Mouse (Mus musculus): Measurements from ENCODE around the gene Col8a1. TPM values are rescaled to one million over a fixed set of nuclear protein-coding genes. Genes with fewer than 3 reads are reported as not detected.

Gene Col8a1
- polyA plus RNA-seq, 2 experiments, result 0.01 to 0.07 TPM

DNA sequence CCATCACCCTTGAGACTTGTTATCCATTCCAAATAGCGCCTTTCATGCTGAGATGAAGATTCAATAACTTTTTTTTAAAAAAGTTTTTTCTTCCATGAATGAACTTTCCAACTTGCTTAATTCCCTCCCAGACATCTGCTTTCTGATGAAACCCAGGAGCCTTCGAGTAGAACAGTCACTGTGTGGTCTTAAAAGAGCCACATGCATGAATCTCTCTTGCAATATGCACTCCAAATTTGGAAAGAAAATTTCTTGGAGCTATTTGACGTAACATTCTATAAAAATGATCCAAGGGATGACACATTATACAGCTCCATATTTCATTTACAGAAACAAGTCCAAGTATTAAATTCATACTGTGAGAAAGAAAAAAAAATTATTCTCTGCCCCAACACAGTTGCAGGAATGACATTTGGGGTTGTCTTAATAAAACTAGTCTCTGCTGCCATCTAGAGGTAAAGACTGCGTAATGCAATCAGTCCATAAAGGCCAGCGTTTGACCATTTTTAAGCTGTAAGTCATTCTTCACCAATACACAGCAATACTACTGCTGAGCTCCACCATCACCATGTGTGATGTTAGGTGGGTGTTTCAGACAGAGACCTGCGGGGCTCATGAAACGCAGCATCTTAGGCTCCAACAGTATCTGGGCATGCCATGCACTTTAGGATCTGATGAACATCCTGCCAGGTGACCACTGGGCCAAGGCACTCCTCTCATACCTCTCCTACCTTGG is 160.9 kb downstream of the Col8a1 start:
- ATAC-seq (ENCODE audit: insufficient read depth), result no peak
- H3K4me3 ChIP-seq (ENCODE audit: insufficient read depth in 1 of 2, low read depth in 2 of 2, low read length in 2 of 2), result no peak overlapping the region
- no peak for TF ChIP-seq EP300 (IDR thresholded peaks at IDR 0.05; ENCODE audit: low read depth)
- TF ChIP-seq CTCF (IDR thresholded peaks at IDR 0.05; ENCODE audit: low read depth), result peak; percentile 68
- H3K27me3 ChIP-seq (ENCODE audit: control insufficient read depth, insufficient read depth, low read length), result no peaks in the 10 kb centered on the region
- no peaks in the 10 kb centered on the region for H3K4me1 ChIP-seq (replicated peaks; ENCODE audit: control insufficient read depth in 2 of 2, insufficient read depth in 2 of 2, low read length in 1 of 2)
- H3K36me3 ChIP-seq (replicated peaks; ENCODE audit: control insufficient read depth, insufficient read depth, low read depth), result no peaks in the 10 kb centered on the region
- DNase-seq (ENCODE audit: low read depth in 3 of 3, low spot score in 3 of 3), result peak; percentile 20 to 37 (median 26)
- no peak overlapping the region for H3K4me2 ChIP-seq (ENCODE audit: low read depth)
- no peaks in the 10 kb centered on the region for H3K9me3 ChIP-seq (ENCODE audit: control insufficient read depth, low read length)
- no peak overlapping the region for H3K9ac ChIP-seq (replicated peaks)
- 36% methylated on average over 7 of the region's 7 CpGs for WGBS (ENCODE audit: insufficient replicate concordance)
- no peak overlapping the region for H3K27ac ChIP-seq

DNA sequence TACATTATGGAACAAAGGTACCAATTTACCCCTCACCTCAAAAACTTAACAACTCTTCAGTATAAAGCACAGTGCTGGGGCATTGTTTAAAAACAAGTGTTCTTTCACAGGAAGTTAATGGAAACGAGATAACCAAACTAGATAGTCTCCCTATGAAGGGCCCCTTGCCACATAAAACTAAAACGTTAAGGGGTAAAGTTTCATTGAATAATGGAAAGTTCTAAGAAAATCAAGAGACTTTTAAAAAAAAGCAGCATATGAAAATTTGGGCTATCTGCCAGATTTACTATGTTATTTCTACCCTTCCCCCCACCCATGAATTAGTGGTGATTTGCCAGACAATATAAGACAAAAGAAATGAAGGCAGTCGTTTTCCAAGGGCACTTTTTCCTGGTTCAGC is 169.3 kb downstream of the Col8a1 start:
- Histone ChIP-seq H3K27me3 (ENCODE audit: control insufficient read depth, insufficient read depth, low read length) (no peaks in the 10 kb centered on the region), H3K4me3 (ENCODE audit: insufficient read depth in 1 of 2, low read depth in 2 of 2, low read length in 2 of 2) (no peak overlapping the region), H3K9ac (replicated peaks) (no peak overlapping the region), H3K4me2 (ENCODE audit: low read depth) (no peak overlapping the region), H3K36me3 (replicated peaks; ENCODE audit: control insufficient read depth, insufficient read depth, low read depth) (no peaks in the 10 kb centered on the region), H3K9me3 (ENCODE audit: control insufficient read depth, low read length) (no peaks in the 10 kb centered on the region), H3K4me1 (replicated peaks; ENCODE audit: control insufficient read depth in 2 of 2, insufficient read depth in 2 of 2, low read length in 1 of 2) (peaks cover 0 to 5% of the 10 kb centered on the region in 2 experiments; a peak in 1 of 4 replicates), H3K27ac (no peak overlapping the region)
- WGBS (ENCODE audit: insufficient replicate concordance), result 8% methylated on average over 3 of the region's 3 CpGs
- DNase-seq (ENCODE audit: low read depth in 3 of 3, low spot score in 3 of 3) (no peak), ATAC-seq (ENCODE audit: insufficient read depth) (no peak)
- no peak for TF ChIP-seq EP300 (IDR thresholded peaks at IDR 0.05; ENCODE audit: low read depth)
- no peak for TF ChIP-seq CTCF (IDR thresholded peaks at IDR 0.05; ENCODE audit: low read depth)

DNA sequence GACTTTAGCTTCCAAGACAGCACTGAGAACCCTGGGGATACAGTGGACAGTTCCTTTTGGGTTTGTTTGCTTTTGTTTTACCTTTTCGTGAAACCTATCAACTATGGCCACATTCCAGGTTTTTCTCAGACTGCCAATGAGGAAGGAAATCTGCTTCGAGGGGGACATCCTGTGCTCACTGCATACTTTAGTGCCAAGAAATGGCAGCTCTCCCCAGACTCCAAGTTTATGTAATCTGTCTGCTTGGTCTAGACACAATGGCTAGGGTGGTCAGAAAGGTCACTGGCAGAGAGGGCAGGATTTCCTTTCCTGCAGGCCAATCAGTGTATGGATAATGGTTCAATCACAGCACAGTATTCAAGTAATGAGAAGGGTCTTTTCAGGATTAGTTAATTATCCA is 172.5 kb downstream of the Col8a1 start:
- Histone ChIP-seq H3K4me2 (ENCODE audit: low read depth) (no peak overlapping the region), H3K27me3 (ENCODE audit: control insufficient read depth, insufficient read depth, low read length) (no peaks in the 10 kb centered on the region), H3K4me3 (ENCODE audit: insufficient read depth in 1 of 2, low read depth in 2 of 2, low read length in 2 of 2) (no peak overlapping the region), H3K9ac (replicated peaks) (no peak overlapping the region), H3K9me3 (ENCODE audit: control insufficient read depth, low read length) (no peaks in the 10 kb centered on the region), H3K27ac (no peak overlapping the region), H3K36me3 (replicated peaks; ENCODE audit: control insufficient read depth, insufficient read depth, low read depth) (no peaks in the 10 kb centered on the region), H3K4me1 (replicated peaks; ENCODE audit: control insufficient read depth in 2 of 2, insufficient read depth in 2 of 2, low read length in 1 of 2) (peaks cover 0 to 5% of the 10 kb centered on the region in 2 experiments; a peak in 1 of 4 replicates)
- ATAC-seq (ENCODE audit: insufficient read depth), result no peak
- TF ChIP-seq EP300 (IDR thresholded peaks at IDR 0.05; ENCODE audit: low read depth), result no peak
- TF ChIP-seq CTCF (IDR thresholded peaks at IDR 0.05; ENCODE audit: low read depth), result no peak
- no peak for DNase-seq (ENCODE audit: low read depth in 3 of 3, low spot score in 3 of 3)
- WGBS (ENCODE audit: insufficient replicate concordance), result 40% methylated on average over 2 of the region's 2 CpGs

DNA sequence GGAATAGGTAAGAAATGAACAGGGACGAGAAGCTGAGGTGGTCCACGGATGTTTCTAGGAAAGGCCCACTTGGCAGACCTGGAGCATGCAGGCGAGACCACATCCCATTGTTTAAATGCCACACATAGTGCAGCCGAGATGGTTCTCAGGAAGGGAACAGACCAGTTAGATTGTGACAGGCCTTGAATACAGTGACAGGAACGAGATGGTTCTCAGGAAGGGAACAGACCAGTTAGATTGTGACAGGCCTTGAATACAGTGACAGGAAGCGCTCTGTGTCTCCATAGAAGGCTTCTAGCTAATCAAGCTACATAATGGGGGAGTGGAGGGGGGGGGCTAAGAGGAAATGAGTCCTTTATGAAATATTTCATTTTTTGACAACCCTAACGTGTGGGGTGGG is 174.5 kb downstream of the Col8a1 start:
- H3K4me1 ChIP-seq (replicated peaks; ENCODE audit: control insufficient read depth in 2 of 2, insufficient read depth in 2 of 2, low read length in 1 of 2), result 0 out of 4 replicates have a peak, but pooled peaks cover 0 to 3% of the 10 kb centered on the region in 2 experiments
- H3K27me3 ChIP-seq (ENCODE audit: control insufficient read depth, insufficient read depth, low read length), result no peaks in the 10 kb centered on the region
- no peak overlapping the region for H3K4me3 ChIP-seq (ENCODE audit: insufficient read depth in 1 of 2, low read depth in 2 of 2, low read length in 2 of 2)
- H3K9me3 ChIP-seq (ENCODE audit: control insufficient read depth, low read length), result no peaks in the 10 kb centered on the region
- no peak overlapping the region for H3K27ac ChIP-seq
- no peaks in the 10 kb centered on the region for H3K36me3 ChIP-seq (replicated peaks; ENCODE audit: control insufficient read depth, insufficient read depth, low read depth)
- TF ChIP-seq EP300 (IDR thresholded peaks at IDR 0.05; ENCODE audit: low read depth), result no peak
- no peak for TF ChIP-seq CTCF (IDR thresholded peaks at IDR 0.05; ENCODE audit: low read depth)
- no peak overlapping the region for H3K4me2 ChIP-seq (ENCODE audit: low read depth)
- DNase-seq (ENCODE audit: low read depth in 3 of 3, low spot score in 3 of 3) (no peak), ATAC-seq (ENCODE audit: insufficient read depth) (0 out of 2 replicates have a peak, but pooled peaks have one; percentile 33)
- WGBS (ENCODE audit: insufficient replicate concordance), result 41% methylated on average over 7 of the region's 7 CpGs
- no peak overlapping the region for H3K9ac ChIP-seq (replicated peaks)

DNA sequence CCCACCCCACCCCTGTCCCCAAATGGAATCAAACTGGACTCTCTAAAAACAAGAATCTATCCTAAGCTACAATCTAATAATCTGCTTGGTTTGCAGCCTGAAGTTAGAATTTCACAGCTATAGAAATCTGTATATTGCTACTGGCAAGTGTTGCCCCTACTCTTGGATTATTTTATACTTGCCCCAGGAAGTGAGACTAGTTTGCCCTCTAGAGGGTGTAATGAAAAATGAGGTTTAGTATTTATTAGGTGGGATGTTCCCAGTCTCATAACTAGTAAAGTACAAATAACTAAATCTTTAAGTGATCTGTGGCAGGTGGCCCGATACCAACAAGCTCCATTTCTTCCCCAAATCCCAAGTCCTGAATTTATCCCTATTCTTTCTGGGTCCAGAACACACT is 177.0 kb downstream of the Col8a1 start:
- TF ChIP-seq CTCF (IDR thresholded peaks at IDR 0.05; ENCODE audit: low read depth) (no peak), EP300 (IDR thresholded peaks at IDR 0.05; ENCODE audit: low read depth) (no peak)
- ATAC-seq (ENCODE audit: insufficient read depth) (no peak), DNase-seq (ENCODE audit: low read depth in 3 of 3, low spot score in 3 of 3) (no peak)
- Histone ChIP-seq H3K36me3 (replicated peaks; ENCODE audit: control insufficient read depth, insufficient read depth, low read depth) (no peaks in the 10 kb centered on the region), H3K9me3 (ENCODE audit: control insufficient read depth, low read length) (no peaks in the 10 kb centered on the region), H3K4me3 (ENCODE audit: insufficient read depth in 1 of 2, low read depth in 2 of 2, low read length in 2 of 2) (no peak overlapping the region), H3K4me2 (ENCODE audit: low read depth) (no peak overlapping the region), H3K4me1 (replicated peaks; ENCODE audit: control insufficient read depth in 2 of 2, insufficient read depth in 2 of 2, low read length in 1 of 2) (no peaks in the 10 kb centered on the region), H3K27me3 (ENCODE audit: control insufficient read depth, insufficient read depth, low read length) (no peaks in the 10 kb centered on the region), H3K27ac (no peak overlapping the region), H3K9ac (replicated peaks) (no peak overlapping the region)
- WGBS (ENCODE audit: insufficient replicate concordance), result 44% methylated on average over 1 of the region's 1 CpGs
